Mouse (Mus musculus) megakaryocyte, embryonic 14.5 days (primary cell): ENCODE results near the gene Dgcr6. TPM values are rescaled to one million over a fixed set of nuclear protein-coding genes. Genes with fewer than 3 reads are reported as not detected.

ENCODE experiments used
- H3K27me3 ChIP-seq: replicated peaks from 2 replicates; pipeline ENCODE3; 2012; ENCODE audit warnings: inconsistent platforms
- H3K36me3 ChIP-seq: replicated peaks from 2 replicates; pipeline ENCODE3; 2012; ENCODE audit warnings: low read length, inconsistent platforms, mixed read lengths
- H3K4me1 ChIP-seq: 2 replicates; pipeline ENCODE4 v1.6.1; 2012; ENCODE audit warnings: inconsistent platforms
- H3K4me3 ChIP-seq: replicated peaks from 2 replicates; pipeline ENCODE3; 2012; ENCODE audit warnings: moderate library complexity, mild to moderate bottlenecking, inconsistent platforms
- H3K9me3 ChIP-seq: 2 replicates; pipeline ENCODE4 v1.6.1; 2012; ENCODE audit warnings: inconsistent platforms
- FLI1 ChIP-seq: IDR thresholded peaks from 2 replicates; pipeline ENCODE4 v1.6.1; 2012; ENCODE audit warnings: low read length, inconsistent platforms, mixed read lengths
- GATA1 ChIP-seq: IDR thresholded peaks from 3 replicates; pipeline ENCODE4 v1.6.1; 2012; ENCODE audit warnings: mixed read lengths, low read length, inconsistent platforms, borderline replicate concordance
- polyA plus RNA-seq: library from polyadenylated mRNA; stranded (reverse); fragments of >175 nt; gene quantifications from 2 replicates; pipeline ENCODE4 v1.2.3, GENCODE M21; 2012; ENCODE audit warnings: low replicate concordance; ENCODE audit not compliant: insufficient read depth

Dgcr6 gene
- polyA plus RNA-seq, 1 experiment, result 17.8 TPM

DNA sequence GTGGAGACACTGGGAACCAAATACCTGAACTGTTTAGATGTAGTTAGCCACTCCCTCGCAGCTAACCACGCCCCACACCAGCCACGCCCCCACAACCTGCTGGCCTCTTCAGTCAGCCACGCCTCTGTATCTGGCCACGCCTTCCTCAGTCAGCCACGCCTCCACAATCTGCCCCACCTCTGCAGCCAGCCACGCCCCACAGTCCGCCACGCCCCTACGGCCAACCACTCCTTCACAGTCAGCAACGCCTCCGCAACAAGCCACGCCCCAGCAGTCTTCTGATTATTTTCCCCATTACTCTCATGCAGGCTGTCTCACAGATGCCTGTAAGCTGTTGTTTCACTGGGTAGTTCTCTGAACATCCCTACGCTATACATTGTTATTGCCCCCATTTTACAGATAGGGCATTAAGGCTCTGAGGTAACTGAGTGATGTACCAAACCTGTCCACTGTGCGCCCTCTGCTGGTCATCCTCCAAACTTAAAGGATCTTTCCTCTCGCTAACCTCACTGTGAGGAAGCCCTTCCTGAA lies 16.2 kb upstream of the Dgcr6 start:
- H3K36me3 ChIP-seq, result no peaks in the 10 kb centered on the region
- no peaks in the 10 kb centered on the region for H3K9me3 ChIP-seq
- peak overlapping the region; percentile 34 for H3K4me3 ChIP-seq
- no peak for TF ChIP-seq GATA1
- H3K4me1 ChIP-seq, result peaks cover 11% of the 10 kb centered on the region
- peaks cover 61% of the 10 kb centered on the region for H3K27me3 ChIP-seq

- TF ChIP-seq GATA1 (no peak), FLI1 (no peak)
- Histone ChIP-seq H3K4me1 (peaks cover 11% of the 10 kb centered on the region), H3K27me3 (peaks cover 66% of the 10 kb centered on the region), H3K4me3 (no peak overlapping the region), H3K36me3 (no peaks in the 10 kb centered on the region), H3K9me3 (peaks cover 5% of the 10 kb centered on the region)
Observed at GRCm38 (mm10) chr16:18037025-18037424, 15.6 kb upstream of the Dgcr6 start.

DNA sequence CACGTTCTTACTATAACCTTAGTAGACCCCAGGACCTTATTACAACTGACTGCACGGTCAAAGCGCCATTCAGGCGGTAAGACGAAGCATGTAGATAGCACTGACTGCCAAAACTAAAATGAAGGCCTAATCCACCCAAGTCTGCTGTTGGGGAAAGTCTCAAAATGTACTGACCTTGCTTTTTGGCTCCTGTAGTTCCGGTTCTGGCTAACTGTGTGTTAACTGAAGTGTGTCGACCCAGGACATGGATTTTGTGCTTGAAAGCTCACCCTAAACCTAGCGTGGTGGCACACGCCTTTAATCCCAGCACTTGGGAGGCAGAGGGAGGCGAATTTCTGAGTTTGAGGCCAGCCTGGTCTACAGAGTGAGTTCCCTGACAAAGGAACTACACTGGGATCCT lies 7.7 kb upstream of the Dgcr6 start:
- TF ChIP-seq GATA1 (no peak), FLI1 (no peak)
- peaks cover 48% of the 10 kb centered on the region for H3K27me3 ChIP-seq

DNA sequence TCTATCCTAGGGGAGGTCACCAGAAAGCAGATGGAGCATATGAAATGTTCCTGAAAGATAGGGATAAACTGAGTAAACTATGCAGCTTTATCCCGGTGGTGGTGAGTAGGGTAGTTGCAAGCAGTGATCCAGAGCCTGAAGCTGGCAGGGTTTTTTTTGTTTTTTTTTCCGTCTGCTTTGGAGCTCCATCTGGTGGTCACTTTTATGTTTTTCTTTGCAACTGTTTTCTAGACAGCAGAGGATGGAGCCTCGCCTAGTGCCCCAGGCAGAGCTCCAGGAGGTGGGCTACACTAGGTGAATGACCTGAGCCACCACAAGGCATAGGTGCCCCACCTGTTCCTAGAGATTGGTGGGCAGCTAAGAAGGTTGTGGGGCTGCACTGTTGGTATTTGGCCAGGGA lies 5.0 kb upstream of the Dgcr6 start:
- no peaks in the 10 kb centered on the region for H3K36me3 ChIP-seq
- no peak overlapping the region for H3K4me3 ChIP-seq
- no peak for TF ChIP-seq GATA1
- peaks cover 35% of the 10 kb centered on the region for H3K27me3 ChIP-seq
- H3K4me1 ChIP-seq, result peaks cover 20% of the 10 kb centered on the region
- H3K9me3 ChIP-seq, result peaks cover 2% of the 10 kb centered on the region

More for the DNA sequence above, 7.7 kb upstream of the Dgcr6 start:
- peaks cover 13% of the 10 kb centered on the region for H3K9me3 ChIP-seq
- H3K36me3 ChIP-seq, result no peaks in the 10 kb centered on the region
- H3K4me3 ChIP-seq, result no peak overlapping the region
- H3K4me1 ChIP-seq, result peaks cover 7% of the 10 kb centered on the region

- H3K4me3 ChIP-seq, result no peak overlapping the region
- H3K9me3 ChIP-seq, result no peaks in the 10 kb centered on the region
- peaks cover 35% of the 10 kb centered on the region for H3K27me3 ChIP-seq
- H3K4me1 ChIP-seq, result peaks cover 24% of the 10 kb centered on the region
- no peaks in the 10 kb centered on the region for H3K36me3 ChIP-seq
- TF ChIP-seq FLI1 (no peak), GATA1 (no peak)
Observed at GRCm38 (mm10) chr16:18048071-18048470, 4.6 kb upstream of the Dgcr6 start.

DNA sequence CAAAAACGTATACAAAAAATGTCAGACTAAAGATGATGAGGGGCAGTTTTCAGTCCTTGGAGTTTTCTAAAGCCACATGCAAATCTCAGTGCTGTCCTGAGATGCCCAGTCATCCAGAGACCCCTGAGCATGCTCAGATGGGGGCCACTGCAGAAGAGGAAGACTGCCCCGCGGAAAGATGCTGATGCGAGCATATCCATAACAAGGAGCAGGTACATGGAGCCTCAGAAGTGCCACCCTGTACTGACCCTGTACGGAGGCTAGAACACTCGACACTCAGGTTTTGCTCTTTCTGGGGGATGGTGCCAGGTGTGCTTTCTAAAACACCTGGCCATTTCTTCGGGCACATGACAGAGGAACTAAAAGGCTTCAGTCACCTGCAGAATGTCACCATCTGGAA lies 338 bp upstream of the Dgcr6 start:
- H3K4me3 ChIP-seq, result no peak overlapping the region
- peaks cover 24% of the 10 kb centered on the region for H3K4me1 ChIP-seq
- TF ChIP-seq GATA1, result no peak
- no peak for TF ChIP-seq FLI1
- H3K36me3 ChIP-seq, result no peaks in the 10 kb centered on the region
- H3K9me3 ChIP-seq, result no peaks in the 10 kb centered on the region
- H3K27me3 ChIP-seq, result peaks cover 27% of the 10 kb centered on the region

DNA sequence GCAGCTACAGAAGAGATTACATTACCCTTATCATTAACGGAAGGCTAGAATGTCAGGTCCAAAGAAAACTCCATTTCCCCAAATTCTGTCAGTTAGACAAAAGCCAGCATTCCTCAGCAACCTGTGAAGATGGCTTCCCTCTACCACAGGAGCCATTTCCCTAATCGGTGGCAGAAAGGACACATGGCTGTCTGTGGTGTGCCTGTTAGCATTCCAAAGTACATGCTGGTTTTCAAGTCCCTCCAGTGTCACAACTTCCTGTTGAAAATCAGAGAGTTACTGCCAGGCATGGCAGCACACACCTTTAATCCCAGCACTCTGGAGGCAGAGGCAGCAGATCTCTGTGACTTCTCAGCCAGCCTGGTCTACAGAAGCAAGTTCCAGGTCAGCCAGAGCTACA lies 3.6 kb downstream of the Dgcr6 start:
- Histone ChIP-seq H3K4me1 (peaks cover 16% of the 10 kb centered on the region), H3K4me3 (no peak overlapping the region), H3K27me3 (peaks cover 17% of the 10 kb centered on the region), H3K9me3 (no peaks in the 10 kb centered on the region), H3K36me3 (no peaks in the 10 kb centered on the region)
- no peak for TF ChIP-seq FLI1
- no peak for TF ChIP-seq GATA1

GRCm38 (mm10) chr16:18058331-18058731 lies 5.7 kb downstream of the Dgcr6 start:
- Histone ChIP-seq H3K9me3 (no peaks in the 10 kb centered on the region), H3K4me3 (no peak overlapping the region), H3K27me3 (peaks cover 15% of the 10 kb centered on the region), H3K36me3 (no peaks in the 10 kb centered on the region), H3K4me1 (peaks cover 5% of the 10 kb centered on the region; the same call in 1 of the 2 replicates)
- TF ChIP-seq FLI1 (no peak), GATA1 (no peak)

- Histone ChIP-seq H3K4me3 (no peak overlapping the region), H3K27me3 (peaks cover 18% of the 10 kb centered on the region), H3K9me3 (no peaks in the 10 kb centered on the region), H3K4me1 (peaks cover 5% of the 10 kb centered on the region; the same call in 1 of the 2 replicates), H3K36me3 (no peaks in the 10 kb centered on the region)
- TF ChIP-seq GATA1 (no peak), FLI1 (no peak)
Observed at GRCm38 (mm10) chr16:18059243-18059642, 6.6 kb downstream of the Dgcr6 start.

DNA sequence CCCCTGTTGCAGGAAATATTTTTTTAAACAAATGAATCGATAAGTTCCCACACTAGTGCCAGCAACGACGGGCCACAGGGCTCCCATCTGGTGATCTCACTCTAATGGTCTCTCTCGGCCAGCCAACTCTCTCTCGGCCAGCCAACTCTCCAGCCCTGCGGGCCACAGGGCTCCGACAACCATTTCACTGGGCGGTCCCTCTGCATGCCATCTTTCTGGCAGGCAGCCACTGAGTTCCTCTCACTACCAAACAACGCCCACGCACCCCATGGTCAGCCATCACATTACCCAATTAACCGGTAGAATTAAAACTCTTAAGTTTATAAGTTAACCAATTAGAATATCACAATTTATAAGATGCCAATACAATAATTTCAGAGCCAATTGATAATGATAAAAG lies 8.5 kb downstream of the Dgcr6 start:
- Histone ChIP-seq H3K27me3 (peaks cover 12% of the 10 kb centered on the region), H3K36me3 (no peaks in the 10 kb centered on the region), H3K9me3 (no peaks in the 10 kb centered on the region), H3K4me3 (no peak overlapping the region), H3K4me1 (peaks cover 8% of the 10 kb centered on the region)
- no peak for TF ChIP-seq FLI1
- TF ChIP-seq GATA1, result no peak

DNA sequence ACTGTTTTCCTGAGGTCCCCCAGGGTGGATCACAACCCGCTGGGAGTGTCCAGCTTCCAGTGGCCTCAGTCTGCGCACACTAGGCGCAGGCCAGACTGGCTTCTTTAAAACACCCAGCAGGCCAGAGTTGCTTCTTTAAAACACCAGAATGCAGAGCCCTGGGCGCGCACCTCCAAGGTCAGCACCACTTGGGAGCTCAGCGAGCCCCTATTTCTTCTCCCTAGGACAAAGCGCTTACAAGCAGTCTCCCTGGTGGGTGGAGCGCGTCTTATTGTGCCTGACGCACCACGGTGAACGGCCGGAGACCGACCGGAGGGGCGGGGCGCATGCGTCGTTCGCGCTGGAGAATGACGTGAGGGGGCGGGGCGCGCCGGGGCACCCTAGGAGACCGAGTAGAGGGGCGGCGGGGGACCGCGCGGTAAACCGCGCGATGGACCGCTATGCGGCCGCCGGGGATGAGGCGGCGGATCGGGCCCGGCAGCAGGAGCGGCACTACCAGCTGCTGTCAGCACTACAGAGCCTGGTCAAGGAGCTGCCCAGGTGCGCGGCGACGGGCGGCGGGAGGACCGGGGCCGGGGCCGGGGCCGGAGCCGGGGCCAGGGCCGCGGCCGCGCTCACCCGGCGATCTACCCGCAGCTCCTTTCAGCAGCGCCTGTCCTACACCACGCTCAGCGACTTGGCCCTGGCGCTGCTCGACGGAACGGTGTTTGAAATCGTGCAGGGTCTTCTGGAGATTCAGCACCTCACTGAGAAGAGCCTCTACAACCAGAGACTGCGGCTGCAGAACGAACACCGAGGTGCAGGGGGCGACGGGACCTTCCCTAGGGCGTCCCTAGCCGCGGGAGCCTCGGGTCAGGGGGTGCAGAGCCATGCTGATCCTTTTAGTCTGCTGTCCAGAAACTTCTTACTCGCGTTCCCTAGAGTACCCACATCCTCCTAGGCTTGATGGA lies 13.7 kb downstream of the Dgcr6 start:
- TF ChIP-seq FLI1 (no peak), GATA1 (no peak)
- peaks cover 7% of the 10 kb centered on the region for H3K27me3 ChIP-seq
- H3K9me3 ChIP-seq, result no peaks in the 10 kb centered on the region
- peak overlapping the region; percentile 95 for H3K4me3 ChIP-seq
- peaks cover 36% of the 10 kb centered on the region for H3K36me3 ChIP-seq
- H3K4me1 ChIP-seq, result peaks cover 16% of the 10 kb centered on the region
